Mouse (Mus musculus) fat pad, adult 2 months (tissue): ENCODE results near the gene Inpp4b.
A peak's percentile ranks its signal among the peaks of the same experiment; 100 is the strongest.

Experiments
- DNase-seq: peaks from one replicate; pipeline ENCODE4 v3.0.0-alpha.2; 2011; ENCODE audit warnings: low read depth, low spot score; ENCODE audit errors: extremely low read depth

Inpp4b gene

GRCm38 (mm10) chr8:81702038-81702437 lies 359.7 kb downstream of the Inpp4b start:
- DNase-seq, result no peak

DNA sequence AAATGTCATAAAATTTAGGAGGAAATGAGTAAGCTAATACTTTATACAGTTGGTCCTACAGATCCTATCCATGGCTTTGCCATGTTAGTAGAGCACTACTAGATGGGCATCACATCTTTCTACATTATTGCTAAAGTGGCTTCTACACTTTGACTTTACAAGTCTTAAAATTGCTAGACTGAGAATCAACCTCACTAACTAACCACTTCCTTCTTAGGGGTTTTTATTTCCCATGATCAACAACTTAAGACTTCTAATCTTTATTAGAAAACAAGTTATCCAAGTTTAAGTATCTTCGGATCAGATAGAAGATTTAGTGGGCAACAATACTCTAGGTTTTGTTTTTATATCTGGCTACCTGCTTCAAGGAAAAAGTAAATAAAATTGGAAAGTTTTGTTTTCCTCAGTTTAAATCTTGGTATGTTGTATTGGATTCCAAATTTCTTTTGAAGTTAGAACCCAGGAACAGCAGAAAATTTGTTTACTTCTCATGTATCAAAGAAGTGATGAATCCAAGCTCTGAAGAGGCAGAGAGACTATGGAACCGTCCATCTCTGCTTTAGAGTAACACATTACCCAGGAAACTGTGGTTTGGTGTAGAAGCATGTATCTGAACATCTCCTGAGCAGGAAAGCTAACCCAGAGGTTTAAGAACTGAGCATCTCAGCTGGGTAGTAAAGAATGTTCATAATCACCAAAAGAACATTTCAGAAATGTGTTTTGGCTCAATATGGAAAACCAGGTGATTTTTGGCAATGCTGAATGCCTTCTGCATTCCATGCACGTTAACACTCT lies 361.4 kb downstream of the Inpp4b start:
- DNase-seq, result no peak

- DNase-seq, result no peak
Measured at GRCm38 (mm10) chr8:81707436-81707835, 365.1 kb downstream of the Inpp4b start.

DNA sequence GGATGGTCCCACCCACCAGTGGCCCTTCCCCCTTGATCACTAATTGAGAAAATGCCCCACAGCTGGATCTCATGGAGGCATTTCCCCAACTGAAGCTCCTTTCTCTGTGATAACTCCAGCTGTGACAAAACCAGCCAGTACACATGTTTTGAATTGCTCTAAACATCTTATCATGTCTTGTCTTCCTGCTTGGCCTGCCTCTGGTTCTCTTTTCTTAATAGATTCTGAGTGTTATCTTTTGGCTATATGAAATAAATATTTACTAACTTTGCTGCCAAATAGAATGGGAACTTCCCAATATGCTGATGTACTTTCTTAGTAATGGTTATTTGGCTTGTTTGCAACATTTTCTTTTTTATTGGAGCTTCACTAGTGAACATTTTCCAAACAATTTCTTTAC lies 389.0 kb downstream of the Inpp4b start:
- no peak for DNase-seq

GRCm38 (mm10) chr8:81735655-81736054 lies 393.3 kb downstream of the Inpp4b start:
- no peak for DNase-seq

DNA sequence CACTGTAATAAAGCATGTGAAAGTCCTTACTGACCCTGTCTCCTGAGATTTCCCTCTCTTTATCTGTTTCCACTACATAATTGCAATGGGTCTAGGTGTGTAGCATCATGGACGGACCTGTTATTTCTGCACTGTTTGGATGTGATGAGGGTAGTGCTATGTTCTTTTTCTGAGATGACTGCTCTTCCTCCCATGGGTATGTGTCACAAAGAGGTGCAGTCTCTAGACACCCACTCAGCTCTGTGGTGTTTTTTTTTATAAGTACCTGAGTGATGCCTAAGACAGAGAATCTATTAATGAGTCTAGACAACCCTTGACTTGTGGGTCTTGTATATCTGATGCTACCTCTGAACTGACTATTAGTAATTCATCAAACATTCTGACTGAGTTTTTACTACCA lies 393.7 kb downstream of the Inpp4b start:
- DNase-seq, result no peak

DNA sequence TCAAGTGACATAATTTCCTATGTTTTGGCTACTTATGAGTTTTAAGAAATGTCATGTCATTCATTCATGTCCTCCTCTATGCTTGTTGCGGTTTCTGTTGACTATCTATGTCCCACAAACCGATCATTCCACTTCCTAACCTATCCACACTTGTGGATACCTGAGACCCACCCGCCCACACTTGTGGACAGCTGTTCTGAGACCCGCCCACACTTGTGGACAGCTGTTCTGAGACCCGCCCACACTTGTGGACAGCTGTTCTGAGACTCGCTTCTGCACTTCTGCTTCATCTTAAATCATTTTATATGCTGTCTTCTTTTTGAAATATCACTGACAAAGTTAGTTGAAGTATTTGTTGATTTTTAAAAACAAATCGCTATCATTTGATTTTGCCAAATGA lies 400.2 kb downstream of the Inpp4b start:
- DNase-seq, result no peak

DNA sequence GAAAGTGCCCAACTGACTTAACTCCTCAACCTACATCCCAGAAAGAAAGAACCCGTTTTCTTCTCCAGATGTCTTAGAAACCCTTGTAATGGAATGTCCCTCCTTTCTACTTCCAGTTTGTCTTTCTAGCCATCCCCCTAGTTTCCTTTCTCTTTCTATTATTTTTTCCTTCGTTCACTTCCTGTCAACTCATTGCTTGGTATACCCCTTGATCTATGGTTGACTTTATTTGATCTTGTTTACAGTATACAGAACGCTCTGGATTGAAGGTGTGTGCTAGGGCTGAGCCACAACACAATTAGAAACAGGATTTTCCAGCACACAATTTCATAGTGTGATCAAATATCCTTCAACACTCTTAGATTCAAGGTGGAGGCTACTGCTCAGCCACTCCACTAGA lies 400.7 kb downstream of the Inpp4b start:
- DNase-seq, result no peak

GRCm38 (mm10) chr8:81745439-81745838 lies 403.1 kb downstream of the Inpp4b start:
- DNase-seq, result no peak

DNA sequence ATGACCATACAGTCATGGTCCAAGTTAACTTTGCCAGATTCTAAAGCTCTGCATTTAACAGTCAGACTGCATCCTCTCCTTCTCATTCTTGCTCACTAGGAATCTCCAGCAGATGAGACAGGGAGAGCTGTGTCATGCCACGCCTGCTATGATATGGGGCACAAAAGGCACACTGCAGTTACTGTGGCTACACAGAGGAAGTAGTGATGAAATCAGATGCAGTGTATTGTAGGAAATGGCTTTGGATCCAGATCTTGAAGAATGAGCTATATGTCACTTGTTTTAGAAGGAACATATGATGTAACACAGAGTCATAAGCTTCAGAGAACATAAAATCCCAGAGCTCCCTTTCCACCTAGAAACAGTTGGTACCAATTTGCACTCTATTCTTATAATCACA lies 408.8 kb downstream of the Inpp4b start:
- DNase-seq, result no peak

- DNase-seq, result no peak
Measured at GRCm38 (mm10) chr8:81756663-81757062, 414.3 kb downstream of the Inpp4b start.

GRCm38 (mm10) chr8:81757580-81758144 lies 415.3 kb downstream of the Inpp4b start:
- no peak for DNase-seq

DNA sequence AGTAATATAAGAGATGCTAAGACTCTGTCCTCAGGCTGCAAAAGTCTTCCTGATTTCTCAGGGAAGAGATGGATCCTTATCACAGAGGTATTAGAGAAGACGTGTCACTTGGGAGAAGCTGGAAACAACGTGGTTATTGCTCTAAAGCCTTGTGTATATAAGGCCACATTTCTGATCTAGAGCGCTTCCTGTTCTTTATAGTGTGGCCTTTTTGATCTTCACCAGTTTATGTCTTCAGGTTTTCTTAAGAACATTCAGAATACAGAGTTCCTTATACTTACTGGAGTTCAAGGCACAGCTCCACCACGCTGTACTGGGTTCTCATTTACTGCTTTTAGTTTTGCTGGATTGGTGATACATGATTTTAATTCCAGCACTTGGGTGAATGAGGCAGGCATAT lies 419.1 kb downstream of the Inpp4b start:
- no peak for DNase-seq

DNA sequence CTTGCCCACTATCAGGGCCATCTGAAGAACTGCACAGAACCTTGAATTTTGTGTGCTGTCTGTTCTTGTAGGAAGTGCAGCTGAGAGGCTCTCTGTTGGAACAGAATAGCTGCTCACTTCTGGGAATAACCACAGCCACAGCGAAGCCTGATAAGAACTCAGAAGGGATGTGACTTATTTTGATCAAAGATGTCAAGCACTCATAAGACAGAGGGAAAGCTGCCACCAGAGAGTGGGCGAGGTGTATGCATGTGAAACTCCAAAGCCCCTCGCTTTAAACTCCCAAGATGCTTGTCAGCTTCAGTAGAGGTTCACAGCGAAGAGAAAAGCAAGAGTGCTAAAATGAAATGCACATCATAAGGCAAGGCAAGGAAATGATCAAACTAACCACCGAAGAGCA lies 423.7 kb downstream of the Inpp4b start:
- DNase-seq, result no peak

DNA sequence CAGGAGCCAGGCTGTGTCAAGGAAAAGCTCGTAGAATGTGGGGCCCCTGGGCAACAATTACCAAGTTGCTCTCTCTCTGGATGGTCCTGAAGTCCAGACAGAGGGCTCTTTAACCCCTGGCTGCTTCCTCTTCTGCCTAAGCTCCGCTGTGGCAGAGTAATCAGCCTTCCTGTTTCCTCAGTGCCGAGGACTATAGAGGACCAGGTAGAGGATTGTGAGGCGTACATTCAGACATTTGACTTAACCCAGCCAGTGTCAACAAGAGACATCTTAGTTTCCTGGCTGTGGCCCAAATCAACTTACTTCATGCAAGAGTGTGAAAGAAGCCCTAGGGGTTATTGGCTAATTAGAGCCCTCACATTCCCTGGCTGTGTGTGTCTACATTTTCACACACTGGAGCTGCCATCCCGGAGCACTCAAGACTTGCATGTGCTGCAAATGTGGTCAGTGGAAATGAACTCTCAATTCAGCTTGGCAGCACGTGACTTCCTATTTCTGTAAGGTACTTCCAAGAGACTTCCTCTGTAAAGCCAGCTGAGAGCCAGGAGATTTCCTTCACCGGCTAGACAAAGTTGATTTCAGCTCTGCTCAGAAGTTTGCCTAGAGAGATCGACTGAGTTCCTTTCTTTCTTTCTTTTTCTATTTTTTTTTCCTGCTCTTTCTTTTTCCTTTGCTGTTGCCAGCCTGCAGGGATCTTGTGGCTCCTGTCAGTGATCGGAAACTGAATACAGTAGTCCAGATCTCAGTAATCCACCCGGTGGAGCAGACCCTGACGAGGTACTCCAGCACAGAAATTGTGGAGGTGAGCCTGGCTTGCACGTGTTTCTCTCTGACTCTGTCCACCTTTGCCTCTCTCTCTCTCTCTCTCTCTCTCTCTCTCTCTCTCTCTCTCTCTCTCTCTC lies 425.3 kb downstream of the Inpp4b start:
- peak; percentile 84 for DNase-seq

- no peak for DNase-seq
Measured at GRCm38 (mm10) chr8:81768313-81768675, 425.9 kb downstream of the Inpp4b start.

DNA sequence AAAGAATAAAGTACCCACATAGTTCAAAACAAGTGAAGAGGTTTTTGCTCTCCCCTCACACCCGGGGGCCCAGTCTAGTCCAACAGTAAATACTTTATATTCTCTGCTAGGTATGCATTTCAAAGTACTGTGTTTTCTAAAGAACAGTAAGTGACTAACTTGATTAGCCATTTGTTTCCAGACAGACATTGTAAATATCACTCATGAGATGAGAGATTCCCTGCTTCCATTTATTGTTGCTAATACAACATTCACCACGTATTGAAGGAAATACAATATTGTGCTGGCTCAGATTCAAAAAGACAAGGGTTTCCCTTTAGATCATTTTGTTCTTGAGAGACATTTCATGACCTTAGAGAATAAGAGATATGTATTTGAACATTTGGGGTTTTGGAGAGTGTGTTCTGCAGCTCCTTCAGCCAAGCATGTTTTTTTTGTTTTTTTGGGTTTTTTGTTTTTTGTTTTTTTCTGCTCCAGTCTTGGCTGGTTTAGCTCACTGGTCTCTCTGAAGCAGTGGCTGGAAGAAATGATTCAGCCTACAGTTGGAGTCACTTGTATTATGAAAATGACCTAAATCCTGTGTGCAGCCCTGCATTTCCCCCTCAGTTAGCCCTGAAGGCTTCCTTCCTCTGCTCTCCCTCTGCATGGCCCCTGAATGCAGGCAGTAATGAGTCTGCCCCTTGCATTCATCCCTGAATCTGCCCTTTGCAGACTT lies 426.5 kb downstream of the Inpp4b start:
- no peak for DNase-seq

DNA sequence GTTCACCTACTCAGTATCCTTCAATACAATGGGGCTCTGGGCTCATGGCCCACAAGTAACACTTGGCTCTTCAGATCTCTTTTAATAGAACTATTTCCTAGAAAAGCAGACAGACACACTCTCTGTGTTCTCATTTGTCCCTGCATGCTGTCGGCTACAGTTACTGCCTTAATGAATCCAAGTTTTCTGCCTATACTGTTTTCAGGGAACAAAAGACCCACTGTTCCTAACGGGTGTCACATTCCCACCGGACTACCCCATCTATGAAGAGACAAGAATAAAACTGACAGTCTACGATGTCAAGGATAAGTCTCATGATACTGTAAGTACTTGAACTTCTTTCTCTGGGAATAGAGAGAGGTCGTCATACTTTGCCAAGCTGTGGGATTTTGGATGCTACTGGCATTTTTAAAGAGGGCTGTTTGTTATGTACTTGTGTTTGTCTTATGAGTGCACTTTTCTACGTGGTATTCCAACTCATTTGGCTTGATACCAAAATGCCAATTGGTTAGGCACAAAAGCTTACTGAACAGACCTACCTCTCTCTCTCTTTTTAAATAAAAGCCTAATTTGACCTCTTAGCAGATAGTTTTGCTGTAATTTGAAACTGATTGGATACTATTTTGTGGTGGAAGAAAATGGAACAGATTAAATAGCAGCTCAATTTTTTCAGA lies 428.4 kb downstream of the Inpp4b start:
- no peak for DNase-seq

GRCm38 (mm10) chr8:81772855-81773254 lies 430.5 kb downstream of the Inpp4b start:
- DNase-seq, result no peak

GRCm38 (mm10) chr8:81773305-81773965 lies 431.1 kb downstream of the Inpp4b start:
- no peak for DNase-seq
